Mouse (Mus musculus) testis, adult 2 months (tissue): ENCODE measurements around the gene Gid4.

Source experiments
- CTCF ChIP-seq: fragments of 200-500 bp; IDR thresholded peaks from 2 replicates; pipeline ENCODE4 v1.5.1; 2012; ENCODE audit warnings: low read depth, mild to moderate bottlenecking, inconsistent platforms, low read length, moderate library complexity; ENCODE audit not compliant: control insufficient read depth, insufficient read depth, insufficient replicate concordance
- POLR2A ChIP-seq: fragments of 200-500 bp; IDR thresholded peaks from 2 replicates; pipeline ENCODE4 v1.6.1; 2012; ENCODE audit warnings: low read depth, mild to moderate bottlenecking, inconsistent platforms, low read length, moderate library complexity; ENCODE audit not compliant: control insufficient read depth

DNA sequence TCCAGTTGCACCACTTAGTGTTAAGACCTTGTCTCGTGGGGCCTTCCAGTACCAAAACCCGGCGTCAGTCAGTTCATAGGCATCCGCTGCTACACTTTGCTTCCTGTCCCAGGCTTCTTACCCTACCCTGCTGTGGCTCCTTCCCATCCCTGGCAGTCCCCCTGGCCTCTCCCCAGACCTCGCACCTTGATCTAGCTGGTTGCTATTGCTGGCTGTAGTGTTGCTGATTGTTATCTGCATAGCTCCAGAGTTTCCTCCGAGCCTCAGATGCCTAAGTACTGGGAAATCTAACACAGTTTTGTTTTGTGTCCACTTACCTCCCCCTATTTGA, 1.5 kb downstream of the Gid4 start:
- TF ChIP-seq POLR2A: 0 out of 2 replicates have a peak, but pooled peaks have one; percentile 20
- TF ChIP-seq CTCF: no peak
